Mouse (Mus musculus): ENCODE measurements around the gene Mtmr14. TPM values are rescaled to one million over a fixed set of nuclear protein-coding genes. Genes with fewer than 3 reads are reported as not detected.

Mtmr14 gene
- 44.0 and 46.9 TPM in 2 replicates for polyA plus RNA-seq (2016; fragmentation: Nextera tagmentation; extraction: Ambion mirVana)

- H3K4me1 ChIP-seq = peaks cover 17% of the 10 kb centered on the region
- peak within 1 kb of the TSS; percentile 84 for H3K27ac ChIP-seq (replicated peaks)
- peaks cover 20% of the 10 kb centered on the region for H3K36me3 ChIP-seq (replicated peaks)
- H3K9me3 ChIP-seq = no peaks in the 10 kb centered on the region
- WGBS = under 1% methylated on average over 55 of the region's 55 CpGs
- peak; percentile 100 for DNase-seq (ENCODE audit: low spot score)
- no peaks in the 10 kb centered on the region for H3K27me3 ChIP-seq (replicated peaks; ENCODE audit: low read depth, poor library complexity, severe bottlenecking)
- H3K4me3 ChIP-seq = peak within 1 kb of the TSS; percentile 99
Measured at GRCm38 (mm10) chr6:113237542-113238270, at the start of gene Mtmr14. Gene Mtmr14, plus strand, starts transcription at chr6:113237843.

- H3K4me1 ChIP-seq = peaks cover 20% of the 10 kb centered on the region
- WGBS = 2% methylated on average over 46 of the region's 46 CpGs
- H3K36me3 ChIP-seq (replicated peaks) = no peaks in the 10 kb centered on the region
- peak overlapping the region; percentile 74 for H3K4me3 ChIP-seq
- DNase-seq (ENCODE audit: low spot score) = peak; percentile 79
- no peak overlapping the region for H3K27ac ChIP-seq (replicated peaks)
- peaks cover 59% of the 10 kb centered on the region for H3K27me3 ChIP-seq (replicated peaks; ENCODE audit: low read depth, poor library complexity, severe bottlenecking)
- no peaks in the 10 kb centered on the region for H3K9me3 ChIP-seq
Measured at GRCm38 (mm10) chr6:113193765-113194460, 43.7 kb upstream of the Mtmr14 start.

- peaks cover 20% of the 10 kb centered on the region for H3K4me1 ChIP-seq
- no peaks in the 10 kb centered on the region for H3K36me3 ChIP-seq (replicated peaks)
- peaks cover 59% of the 10 kb centered on the region for H3K27me3 ChIP-seq (replicated peaks; ENCODE audit: low read depth, poor library complexity, severe bottlenecking)
- no peak for DNase-seq (ENCODE audit: low spot score)
- WGBS = 6% methylated on average over 5 of the region's 5 CpGs
- no peaks in the 10 kb centered on the region for H3K9me3 ChIP-seq
- H3K27ac ChIP-seq (replicated peaks) = peak overlapping the region; percentile 76; the same call in 1 of the 2 replicates
- H3K4me3 ChIP-seq = peak overlapping the region; percentile 74
Measured at GRCm38 (mm10) chr6:113194517-113194840, 43.2 kb upstream of the Mtmr14 start.

- WGBS = under 1% methylated on average over 57 of the region's 66 CpGs
- peak; percentile 57 for DNase-seq (ENCODE audit: low spot score)
- Histone ChIP-seq H3K36me3 (replicated peaks) (no peaks in the 10 kb centered on the region), H3K27ac (replicated peaks) (peak within 1 kb of the TSS; percentile 76), H3K4me3 (peak within 1 kb of the TSS; percentile 74), H3K4me1 (peaks cover 20% of the 10 kb centered on the region), H3K9me3 (no peaks in the 10 kb centered on the region), H3K27me3 (replicated peaks; ENCODE audit: low read depth, poor library complexity, severe bottlenecking) (peaks cover 59% of the 10 kb centered on the region)
Measured at GRCm38 (mm10) chr6:113194841-113195595, 42.6 kb upstream of the Mtmr14 start, which contains the start of gene Lhfpl4. Gene Lhfpl4, minus strand, starts transcription at chr6:113195384.

DNA sequence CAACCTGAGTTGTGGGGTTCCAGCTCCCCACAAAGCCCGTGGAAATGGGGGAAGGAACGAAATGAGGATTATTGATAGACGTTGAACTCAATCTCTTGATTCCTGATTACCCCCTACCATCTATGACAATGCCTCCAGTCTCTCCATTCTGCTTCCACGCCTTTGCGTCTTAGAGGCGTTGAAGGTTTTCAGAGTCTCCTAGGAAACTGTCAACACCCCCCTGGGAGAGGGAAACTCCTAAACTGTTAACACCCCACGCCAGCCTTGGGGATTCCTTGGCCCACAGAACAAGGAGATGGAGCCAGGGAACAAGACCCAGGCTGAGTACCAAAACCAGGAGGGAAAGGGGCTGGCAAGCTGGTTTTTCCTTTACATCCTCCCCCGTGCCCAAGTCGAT, 42.0 kb upstream of the Mtmr14 start:
- DNase-seq (ENCODE audit: low spot score) = no peak
- H3K4me1 ChIP-seq = peaks cover 20% of the 10 kb centered on the region
- 0 out of 2 replicates have a peak overlapping the region, but pooled peaks have one; percentile 76 for H3K27ac ChIP-seq (replicated peaks)
- no peaks in the 10 kb centered on the region for H3K36me3 ChIP-seq (replicated peaks)
- H3K9me3 ChIP-seq = no peaks in the 10 kb centered on the region
- H3K4me3 ChIP-seq = peak overlapping the region; percentile 74
- 11% methylated on average over 9 of the region's 9 CpGs for WGBS
- peaks cover 59% of the 10 kb centered on the region for H3K27me3 ChIP-seq (replicated peaks; ENCODE audit: low read depth, poor library complexity, severe bottlenecking)

DNA sequence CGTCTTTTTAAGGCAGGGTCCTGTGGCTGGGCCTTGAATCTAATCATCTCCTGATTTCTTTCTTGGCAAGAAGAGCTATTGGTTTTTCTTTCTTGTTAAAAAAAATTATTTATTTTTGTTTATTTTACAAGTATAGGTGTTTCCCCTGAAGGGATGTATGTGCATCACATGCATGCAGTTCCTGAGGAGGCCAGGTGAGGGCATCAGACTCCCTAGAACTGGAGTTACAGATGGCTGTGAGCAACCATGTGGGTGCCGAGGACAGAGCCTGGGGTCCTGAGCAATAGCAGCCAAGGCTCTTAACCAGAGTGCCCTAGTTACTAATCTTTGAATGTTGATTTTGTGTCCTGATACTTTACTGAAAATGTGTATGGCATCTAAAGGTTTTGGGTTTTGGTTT, 21.4 kb upstream of the Mtmr14 start:
- Histone ChIP-seq H3K36me3 (replicated peaks) (no peaks in the 10 kb centered on the region), H3K27me3 (replicated peaks; ENCODE audit: low read depth, poor library complexity, severe bottlenecking) (no peaks in the 10 kb centered on the region), H3K27ac (replicated peaks) (no peak overlapping the region), H3K4me1 (no peaks in the 10 kb centered on the region), H3K9me3 (no peaks in the 10 kb centered on the region), H3K4me3 (no peak overlapping the region)
- DNase-seq (ENCODE audit: low spot score) = no peak
- 70% methylated on average over 2 of the region's 2 CpGs for WGBS

- no peak overlapping the region for H3K27ac ChIP-seq (replicated peaks)
- H3K36me3 ChIP-seq (replicated peaks) = no peaks in the 10 kb centered on the region
- no peaks in the 10 kb centered on the region for H3K27me3 ChIP-seq (replicated peaks; ENCODE audit: low read depth, poor library complexity, severe bottlenecking)
- no peaks in the 10 kb centered on the region for H3K9me3 ChIP-seq
- no peaks in the 10 kb centered on the region for H3K4me1 ChIP-seq
- H3K4me3 ChIP-seq = no peak overlapping the region
- no peak for DNase-seq (ENCODE audit: low spot score)
- 80% methylated on average over 4 of the region's 4 CpGs for WGBS
Measured at GRCm38 (mm10) chr6:113225798-113226197, 11.8 kb upstream of the Mtmr14 start.

DNA sequence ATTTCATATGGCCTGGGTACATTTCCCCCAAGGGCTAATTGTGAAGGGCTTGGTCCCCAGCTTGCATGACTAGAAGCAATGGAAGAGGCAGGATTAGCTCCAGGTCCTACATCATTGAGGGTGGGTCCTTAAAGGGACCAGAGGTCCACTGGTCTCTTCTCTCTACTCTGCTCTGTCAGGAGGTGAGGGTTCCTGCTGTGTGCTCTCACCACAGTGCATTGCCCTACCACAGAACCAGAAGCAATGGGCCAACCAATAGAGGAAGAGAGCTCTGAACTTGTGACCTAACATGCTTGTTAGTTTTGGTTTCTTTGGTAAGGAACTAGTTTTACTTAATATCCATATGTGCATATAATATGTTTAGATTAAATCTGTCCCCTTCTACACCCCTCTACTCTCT, 10.9 kb upstream of the Mtmr14 start:
- H3K36me3 ChIP-seq (replicated peaks) = no peaks in the 10 kb centered on the region
- H3K4me3 ChIP-seq = no peak overlapping the region
- no peaks in the 10 kb centered on the region for H3K4me1 ChIP-seq
- H3K27ac ChIP-seq (replicated peaks) = no peak overlapping the region
- H3K27me3 ChIP-seq (replicated peaks; ENCODE audit: low read depth, poor library complexity, severe bottlenecking) = no peaks in the 10 kb centered on the region
- no peak for DNase-seq (ENCODE audit: low spot score)
- H3K9me3 ChIP-seq = no peaks in the 10 kb centered on the region

- peaks cover 3% of the 10 kb centered on the region for H3K36me3 ChIP-seq (replicated peaks)
- H3K9me3 ChIP-seq = no peaks in the 10 kb centered on the region
- H3K27me3 ChIP-seq (replicated peaks; ENCODE audit: low read depth, poor library complexity, severe bottlenecking) = no peaks in the 10 kb centered on the region
- DNase-seq (ENCODE audit: low spot score) = no peak
- H3K4me3 ChIP-seq = no peak overlapping the region
- H3K27ac ChIP-seq (replicated peaks) = no peak overlapping the region
- whole genome bisulfite sequencing = 76% methylated on average over 5 of the region's 5 CpGs
- H3K4me1 ChIP-seq = peaks cover 17% of the 10 kb centered on the region
Measured at GRCm38 (mm10) chr6:113235141-113235540, 2.5 kb upstream of the Mtmr14 start.

- H3K9me3 ChIP-seq = no peaks in the 10 kb centered on the region
- peaks cover 27% of the 10 kb centered on the region for H3K36me3 ChIP-seq (replicated peaks)
- WGBS = 42% methylated on average over 6 of the region's 6 CpGs
- 0 out of 2 replicates have a peak overlapping the region, but pooled peaks have one; percentile 84 for H3K27ac ChIP-seq (replicated peaks)
- peaks cover 17% of the 10 kb centered on the region for H3K4me1 ChIP-seq
- no peak for DNase-seq (ENCODE audit: low spot score)
- peak overlapping the region; percentile 99 for H3K4me3 ChIP-seq
- no peaks in the 10 kb centered on the region for H3K27me3 ChIP-seq (replicated peaks; ENCODE audit: low read depth, poor library complexity, severe bottlenecking)
Measured at GRCm38 (mm10) chr6:113238442-113238841, 799 bp downstream of the Mtmr14 start.

DNA sequence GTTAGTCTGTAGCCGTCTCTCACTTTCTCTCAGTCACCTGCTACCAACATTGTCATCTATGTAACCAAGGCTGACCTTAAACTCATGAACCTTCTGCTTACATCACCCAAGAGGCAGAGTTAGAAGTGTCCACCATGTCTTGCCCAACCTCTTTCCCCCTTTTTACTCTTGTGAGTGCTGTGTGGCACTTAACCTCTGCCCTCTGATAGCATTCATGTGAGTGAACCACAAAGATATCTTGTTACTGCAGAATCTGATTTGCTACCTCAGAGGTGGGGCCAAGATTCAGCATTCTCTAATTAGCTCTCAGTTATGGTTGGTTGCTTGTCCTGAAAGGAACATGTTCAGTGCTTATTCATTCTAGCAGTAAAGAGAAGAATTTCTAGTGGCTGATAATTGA, 5.1 kb downstream of the Mtmr14 start:
- no peaks in the 10 kb centered on the region for H3K9me3 ChIP-seq
- H3K36me3 ChIP-seq (replicated peaks) = peaks cover 54% of the 10 kb centered on the region
- DNase-seq (ENCODE audit: low spot score) = no peak
- WGBS = 92% methylated on average over 1 of the region's 1 CpGs
- H3K27ac ChIP-seq (replicated peaks) = no peak overlapping the region
- H3K27me3 ChIP-seq (replicated peaks; ENCODE audit: low read depth, poor library complexity, severe bottlenecking) = no peaks in the 10 kb centered on the region
- no peak overlapping the region for H3K4me3 ChIP-seq
- H3K4me1 ChIP-seq = peaks cover 13% of the 10 kb centered on the region

GRCm38 (mm10) chr6:113245585-113245984, 7.9 kb downstream of the Mtmr14 start:
- Histone ChIP-seq H3K27me3 (replicated peaks; ENCODE audit: low read depth, poor library complexity, severe bottlenecking) (no peaks in the 10 kb centered on the region), H3K4me3 (no peak overlapping the region), H3K9me3 (no peaks in the 10 kb centered on the region), H3K36me3 (replicated peaks) (peaks cover 71% of the 10 kb centered on the region), H3K27ac (replicated peaks) (no peak overlapping the region), H3K4me1 (no peaks in the 10 kb centered on the region)
- 92% methylated on average over 2 of the region's 2 CpGs for WGBS
- DNase-seq (ENCODE audit: low spot score) = no peak
